Comparison of ENCODE assay signal across 23 mouse cellular contexts in genomic region chr5:138787648-138788047, GRCm38 (mm10). TPM values are rescaled to one million over a fixed set of nuclear protein-coding genes. Genes with fewer than 3 reads are reported as not detected.
"Had no signal": no experiment of that assay in that cellular context is flagged by ENCODE, and none has a peak within 500 bp of the region (broad histone marks: within the 10 kb centered on the region; RNA-seq: fewer than 3 reads in every experiment).

No protein-coding gene starts in this region.

- H3K4me2 ChIP-seq: neural tube, embryonic 13.5 days; neural tube, embryonic 15.5 days; stomach, embryonic 15.5 days had no signal

- H3K36me3 ChIP-seq: stomach, embryonic 15.5 days had no signal

- H3K4me3 ChIP-seq: neural tube, embryonic 13.5 days; neural tube, embryonic 15.5 days; stomach, embryonic 15.5 days had no signal

- H3K9ac ChIP-seq: neural tube, embryonic 13.5 days; neural tube, embryonic 15.5 days; stomach, embryonic 15.5 days had no signal

- H3K9me3 ChIP-seq: neural tube, embryonic 13.5 days; neural tube, embryonic 15.5 days; stomach, embryonic 15.5 days had no signal

- H3K27ac ChIP-seq: neural tube, embryonic 13.5 days; neural tube, embryonic 15.5 days; stomach, embryonic 15.5 days; stomach, postnatal 0 days had no signal

- H3K27me3 ChIP-seq: neural tube, embryonic 13.5 days; neural tube, embryonic 15.5 days; stomach, embryonic 15.5 days had no signal

- DNase-seq: retina, postnatal 1 day; right cerebral cortex, adult 18-20 months; right cerebral cortex, postnatal 14 days; right cerebral cortex, postnatal 25 days; right cerebral cortex, postnatal 4 days; spleen, adult 18-20 months; thymus, adult 18-20 months; thymus, adult 2 months; thymus, postnatal 14 days; thymus, postnatal 25 days; thymus, postnatal 36 days; thymus, postnatal 4 days had no signal

RNA-seq across cellular contexts. Expression of gene Gm5294, which starts 32.2 kb away (rescaled TPM):
- polyA plus RNA-seq: neural tube, embryonic 13.5 days; neural tube, embryonic 14.5 days; neural tube, embryonic 15.5 days; small intestine, adult 2 months; spleen, adult 2 months; stomach, embryonic 14.5 days; stomach, embryonic 15.5 days; stomach, embryonic 16.5 days; stomach, postnatal 0 days; thymus, postnatal 0 days; urinary bladder, adult 2 months had no signal
